Mouse (Mus musculus): ENCODE measurements around the gene Mrpl58.
"Not testable (repeated sequence)": the region's sequence is repeated elsewhere in the genome, so short reads cannot be mapped to it uniquely, and the experiment has no call there.

The Mrpl58 gene

GRCm38 (mm10) chr11:115382891-115383290 lies 20.7 kb upstream of the Mrpl58 start:
- no peak for DNase-seq (ENCODE audit: low read depth)

GRCm38 (mm10) chr11:115383701-115384474 lies 19.7 kb upstream of the Mrpl58 start:
- DNase-seq (ENCODE audit: low read depth), result no peak

- DNase-seq (ENCODE audit: low read depth), result no peak
These were observed 19.0 kb upstream of the Mrpl58 start for GRCm38 (mm10) chr11:115384587-115384986.

GRCm38 (mm10) chr11:115386859-115387258 lies 16.7 kb upstream of the Mrpl58 start:
- not testable (repeated sequence) for DNase-seq (ENCODE audit: low read depth)

- no peak for DNase-seq (ENCODE audit: low read depth)
These were observed 12.2 kb upstream of the Mrpl58 start for GRCm38 (mm10) chr11:115391358-115391757.

GRCm38 (mm10) chr11:115393721-115394325 lies 9.7 kb upstream of the Mrpl58 start:
- no peak for DNase-seq (ENCODE audit: low read depth)

- no peak for DNase-seq (ENCODE audit: low read depth)
These were observed 5.5 kb upstream of the Mrpl58 start for GRCm38 (mm10) chr11:115398085-115398484.

- DNase-seq (ENCODE audit: low read depth), result no peak
These were observed 3.4 kb upstream of the Mrpl58 start for GRCm38 (mm10) chr11:115400126-115400525.

GRCm38 (mm10) chr11:115400630-115401391 lies 2.7 kb upstream of the Mrpl58 start:
- DNase-seq (ENCODE audit: low read depth), result no peak

GRCm38 (mm10) chr11:115405723-115406122 lies 2.2 kb downstream of the Mrpl58 start:
- DNase-seq (ENCODE audit: low read depth), result no peak

GRCm38 (mm10) chr11:115406858-115407401 lies 3.4 kb downstream of the Mrpl58 start:
- no peak for DNase-seq (ENCODE audit: low read depth)

- DNase-seq (ENCODE audit: low read depth), result no peak
These were observed 4.8 kb downstream of the Mrpl58 start for GRCm38 (mm10) chr11:115408266-115408920.

- DNase-seq (ENCODE audit: low read depth), result no peak
These were observed 6.0 kb downstream of the Mrpl58 start for GRCm38 (mm10) chr11:115409556-115409955.

GRCm38 (mm10) chr11:115419531-115420237 lies 16.1 kb downstream of the Mrpl58 start, which contains the start of the genes Atp5h and Kctd2:
Gene Atp5h, minus strand, starts transcription at chr11:115419962.
Gene Kctd2, plus strand, starts transcription at chr11:115420128.
- peak; percentile 93 for DNase-seq (ENCODE audit: low read depth)

- DNase-seq (ENCODE audit: low read depth), result no peak
These were observed 17.0 kb downstream of the Mrpl58 start for GRCm38 (mm10) chr11:115420336-115421190.

- DNase-seq (ENCODE audit: low read depth), result no peak
These were observed 17.8 kb downstream of the Mrpl58 start for GRCm38 (mm10) chr11:115421328-115421727.

GRCm38 (mm10) chr11:115421972-115422371 lies 18.4 kb downstream of the Mrpl58 start:
- DNase-seq (ENCODE audit: low read depth), result no peak

- DNase-seq (ENCODE audit: low read depth), result no peak
These were observed 19.5 kb downstream of the Mrpl58 start for GRCm38 (mm10) chr11:115423091-115423490.

- DNase-seq (ENCODE audit: low read depth), result no peak
These were observed 21.1 kb downstream of the Mrpl58 start for GRCm38 (mm10) chr11:115424666-115425065.

- DNase-seq (ENCODE audit: low read depth), result no peak
These were observed 22.1 kb downstream of the Mrpl58 start for GRCm38 (mm10) chr11:115425671-115426070.

Measured in c-Kit-positive CD71-positive TER-119-negative erythroid progenitor cells, embryonic 14.5 days (primary cell).